Mouse (Mus musculus): ENCODE results near the gene Kank2. TPM values are rescaled to one million over a fixed set of nuclear protein-coding genes. Genes with fewer than 3 reads are reported as not detected.

Kank2 gene
- polyA plus RNA-seq, 1 experiment from 2014 or later: 11.6 TPM

DNA sequence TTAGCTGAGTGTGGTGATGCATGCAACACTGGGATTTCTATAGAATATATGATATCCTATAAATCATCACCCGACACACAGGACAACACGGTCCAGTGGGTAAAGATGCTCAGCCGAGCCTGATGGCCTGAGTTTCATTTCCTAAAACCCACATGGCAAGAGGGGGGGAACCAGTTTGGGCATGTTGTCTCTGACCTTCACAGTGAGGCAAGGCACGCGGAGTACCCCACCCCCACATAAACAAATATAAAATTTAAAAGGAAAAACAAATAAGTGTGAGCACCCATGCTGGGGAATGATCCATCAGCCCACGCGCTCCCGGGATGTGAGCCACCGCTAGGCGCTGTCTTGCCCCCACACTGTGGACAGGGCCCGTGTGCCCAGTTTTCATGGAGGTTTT, 8.4 kb upstream of the Kank2 start:
- H3K36me3 ChIP-seq (ENCODE audit: control insufficient read depth, insufficient read depth, low read length): 0 out of 2 replicates have a peak, but pooled peaks cover 3% of the 10 kb centered on the region
- 68% methylated on average over 11 of the region's 11 CpGs for WGBS

DNA sequence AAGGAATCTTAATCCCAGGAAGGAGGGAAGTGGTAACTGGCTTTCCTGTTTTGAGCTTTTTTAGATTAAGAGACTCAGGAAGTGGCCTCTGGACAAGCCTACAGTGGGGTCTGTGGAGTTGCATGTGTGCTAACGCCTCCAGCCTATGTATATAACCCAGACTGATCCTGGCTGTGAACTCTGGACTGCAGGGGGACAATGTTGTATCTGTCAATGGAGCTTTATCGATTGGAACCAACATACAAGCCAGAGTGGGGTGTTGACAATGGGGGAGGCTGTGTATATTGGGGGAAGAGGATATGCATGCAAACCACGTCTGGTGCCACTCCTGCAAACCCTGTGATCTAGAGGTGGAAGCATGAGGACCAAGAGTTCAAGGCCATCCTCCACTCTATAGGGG, 7.8 kb upstream of the Kank2 start:
- no peak overlapping the region for H3K9ac ChIP-seq (ENCODE audit: low read length)
- H3K36me3 ChIP-seq (ENCODE audit: control insufficient read depth, insufficient read depth, low read length): 0 out of 2 replicates have a peak, but pooled peaks cover 3% of the 10 kb centered on the region
- 51% methylated on average over 3 of the region's 3 CpGs for WGBS
- H3K4me1 ChIP-seq (ENCODE audit: control insufficient read depth, insufficient read depth, low read length): peaks cover 8% of the 10 kb centered on the region; the same call in 1 of the 2 replicates
- no peak for ATAC-seq (ENCODE audit: insufficient read depth, low FRiP score)
- no peaks in the 10 kb centered on the region for H3K9me3 ChIP-seq (replicated peaks; ENCODE audit: control insufficient read depth, low read length)
- H3K27ac ChIP-seq (ENCODE audit: low read length): no peak overlapping the region
- H3K4me2 ChIP-seq (ENCODE audit: low read depth, low read length): no peak overlapping the region
- no peaks in the 10 kb centered on the region for H3K27me3 ChIP-seq (ENCODE audit: control insufficient read depth, insufficient read depth, low read length)
- no peak overlapping the region for H3K4me3 ChIP-seq (replicated peaks; ENCODE audit: low read length)

More for the DNA sequence above, 8.4 kb upstream of the Kank2 start:
- H3K4me1 ChIP-seq (ENCODE audit: control insufficient read depth, insufficient read depth, low read length): peaks cover 8% of the 10 kb centered on the region; the same call in 1 of the 2 replicates
- no peak overlapping the region for H3K4me3 ChIP-seq (replicated peaks; ENCODE audit: low read length)
- H3K9me3 ChIP-seq (replicated peaks; ENCODE audit: control insufficient read depth, low read length): no peaks in the 10 kb centered on the region
- H3K27ac ChIP-seq (ENCODE audit: low read length): no peak overlapping the region
- ATAC-seq (ENCODE audit: insufficient read depth, low FRiP score): no peak
- H3K4me2 ChIP-seq (ENCODE audit: low read depth, low read length): no peak overlapping the region
- H3K9ac ChIP-seq (ENCODE audit: low read length): no peak overlapping the region
- H3K27me3 ChIP-seq (ENCODE audit: control insufficient read depth, insufficient read depth, low read length): no peaks in the 10 kb centered on the region

DNA sequence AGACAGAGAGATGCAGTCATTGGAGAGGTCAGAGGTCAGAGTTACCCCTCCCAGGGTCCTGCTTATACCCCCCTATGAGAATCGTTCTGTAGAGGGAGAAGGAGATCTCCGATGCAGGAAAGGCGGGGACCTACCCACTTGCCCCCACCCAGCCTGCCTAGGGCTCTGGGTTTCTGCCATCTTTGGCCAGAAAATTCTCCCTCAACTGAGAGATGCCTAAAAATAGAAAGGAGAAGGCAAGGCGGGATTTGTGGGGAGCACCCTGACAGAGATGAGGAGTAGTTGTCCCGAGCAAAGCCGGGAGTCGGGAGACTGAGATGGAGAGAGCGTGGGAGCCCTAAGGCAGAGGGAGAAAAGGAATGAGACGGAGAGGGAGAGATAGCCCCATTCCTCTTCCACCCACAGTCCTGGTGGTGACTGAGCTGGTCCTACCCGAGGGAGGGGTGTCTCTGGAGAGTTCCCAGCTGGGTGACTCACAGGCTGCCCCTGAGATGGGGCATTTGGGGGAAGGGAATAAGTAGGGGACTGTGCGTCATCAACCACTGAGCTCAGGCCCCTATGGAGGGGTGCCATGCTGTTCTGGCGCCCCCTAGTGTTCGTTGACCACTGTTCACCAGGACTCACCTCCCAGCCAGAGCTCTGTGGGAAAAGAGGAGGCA, 5.6 kb upstream of the Kank2 start:
- Histone ChIP-seq H3K27me3 (ENCODE audit: control insufficient read depth, insufficient read depth, low read length) (no peaks in the 10 kb centered on the region), H3K27ac (ENCODE audit: low read length) (peak overlapping the region; percentile 85), H3K4me1 (ENCODE audit: control insufficient read depth, insufficient read depth, low read length) (peaks cover 8% of the 10 kb centered on the region), H3K9ac (ENCODE audit: low read length) (peak overlapping the region; percentile 60), H3K36me3 (ENCODE audit: control insufficient read depth, insufficient read depth, low read length) (0 out of 2 replicates have a peak, but pooled peaks cover 7% of the 10 kb centered on the region), H3K4me2 (ENCODE audit: low read depth, low read length) (peak overlapping the region; percentile 33), H3K9me3 (replicated peaks; ENCODE audit: control insufficient read depth, low read length) (no peaks in the 10 kb centered on the region), H3K4me3 (replicated peaks; ENCODE audit: low read length) (0 out of 2 replicates have a peak overlapping the region, but pooled peaks have one; percentile 5)
- WGBS: 34% methylated on average over 13 of the region's 13 CpGs
- ATAC-seq (ENCODE audit: insufficient read depth, low FRiP score): peak; percentile 90

DNA sequence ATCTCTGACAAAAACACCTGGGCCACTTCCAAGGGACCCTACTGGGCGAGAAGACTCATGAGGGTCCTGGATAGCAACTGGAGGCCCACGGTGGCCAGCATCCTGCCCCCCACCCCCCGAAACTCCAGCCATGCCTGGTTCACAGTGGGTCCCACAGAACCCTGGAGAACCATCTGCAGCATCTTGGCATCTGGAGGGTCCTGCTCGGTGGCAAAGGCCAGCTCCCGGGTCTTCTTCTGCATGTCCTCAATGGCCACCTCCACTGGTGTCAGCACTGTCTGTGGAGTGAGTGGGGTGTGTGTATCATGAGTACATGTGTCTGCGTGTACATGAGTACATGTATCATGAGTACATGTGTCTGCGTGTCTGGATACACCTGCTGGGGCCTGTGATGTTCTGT, 3.0 kb upstream of the Kank2 start:
- 82% methylated on average over 7 of the region's 7 CpGs for WGBS
- H3K36me3 ChIP-seq (ENCODE audit: control insufficient read depth, insufficient read depth, low read length): 0 out of 2 replicates have a peak, but pooled peaks cover 4% of the 10 kb centered on the region
- H3K27ac ChIP-seq (ENCODE audit: low read length): no peak overlapping the region

DNA sequence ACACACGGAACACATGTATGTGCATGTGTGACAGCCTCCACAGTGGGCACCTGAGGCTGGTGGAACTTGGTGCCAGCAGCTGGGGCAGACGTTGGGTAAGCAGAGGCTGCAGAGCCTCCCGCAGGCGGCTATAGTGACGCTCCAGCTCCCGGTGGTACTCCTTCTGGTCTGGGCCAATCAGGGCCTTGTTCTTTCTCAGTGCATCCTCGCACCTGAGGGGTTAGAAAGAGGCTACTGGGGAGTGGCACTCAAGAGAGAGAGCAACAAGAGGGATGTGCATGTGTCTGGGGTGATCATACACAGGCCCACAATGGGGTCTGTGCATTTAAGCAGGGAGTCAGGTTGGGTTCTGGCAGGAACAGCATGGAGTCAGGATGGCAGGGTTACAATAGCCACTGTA, 2.6 kb upstream of the Kank2 start:
- Histone ChIP-seq H3K9me3 (replicated peaks; ENCODE audit: control insufficient read depth, low read length) (no peaks in the 10 kb centered on the region), H3K4me2 (ENCODE audit: low read depth, low read length) (no peak overlapping the region), H3K36me3 (ENCODE audit: control insufficient read depth, insufficient read depth, low read length) (0 out of 2 replicates have a peak, but pooled peaks cover 4% of the 10 kb centered on the region), H3K4me1 (ENCODE audit: control insufficient read depth, insufficient read depth, low read length) (peaks cover 20% of the 10 kb centered on the region), H3K9ac (ENCODE audit: low read length) (no peak overlapping the region), H3K27me3 (ENCODE audit: control insufficient read depth, insufficient read depth, low read length) (no peaks in the 10 kb centered on the region), H3K27ac (ENCODE audit: low read length) (no peak overlapping the region), H3K4me3 (replicated peaks; ENCODE audit: low read length) (no peak overlapping the region)
- no peak for ATAC-seq (ENCODE audit: insufficient read depth, low FRiP score)
- WGBS: 74% methylated on average over 7 of the region's 7 CpGs

More for the DNA sequence above, 3.0 kb upstream of the Kank2 start:
- no peaks in the 10 kb centered on the region for H3K9me3 ChIP-seq (replicated peaks; ENCODE audit: control insufficient read depth, low read length)
- peaks cover 16% of the 10 kb centered on the region for H3K4me1 ChIP-seq (ENCODE audit: control insufficient read depth, insufficient read depth, low read length)
- no peak for ATAC-seq (ENCODE audit: insufficient read depth, low FRiP score)
- H3K27me3 ChIP-seq (ENCODE audit: control insufficient read depth, insufficient read depth, low read length): no peaks in the 10 kb centered on the region
- no peak overlapping the region for H3K9ac ChIP-seq (ENCODE audit: low read length)
- H3K4me2 ChIP-seq (ENCODE audit: low read depth, low read length): no peak overlapping the region
- no peak overlapping the region for H3K4me3 ChIP-seq (replicated peaks; ENCODE audit: low read length)

DNA sequence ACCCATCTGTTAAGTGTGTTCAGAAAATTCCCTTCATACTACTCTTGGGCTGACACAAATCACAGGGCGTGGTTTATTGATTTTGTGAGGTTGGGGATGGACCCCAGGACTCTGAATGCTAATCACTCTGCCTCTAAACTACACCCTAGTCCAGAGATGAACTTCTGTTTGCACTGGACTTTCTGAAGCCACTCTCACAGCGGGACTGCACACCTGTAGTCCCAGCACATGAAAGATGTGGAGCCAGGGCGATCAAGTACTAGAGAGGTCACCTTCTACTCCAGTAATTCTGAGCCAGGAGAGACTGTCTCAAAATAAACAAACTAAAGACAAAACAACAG, 436 bp upstream of the Kank2 start:
- peaks cover 14% of the 10 kb centered on the region for H3K36me3 ChIP-seq (ENCODE audit: control insufficient read depth, insufficient read depth, low read length)
- H3K27me3 ChIP-seq (ENCODE audit: control insufficient read depth, insufficient read depth, low read length): no peaks in the 10 kb centered on the region
- peaks cover 18% of the 10 kb centered on the region for H3K4me1 ChIP-seq (ENCODE audit: control insufficient read depth, insufficient read depth, low read length)
- no peak for ATAC-seq (ENCODE audit: insufficient read depth, low FRiP score)
- H3K9ac ChIP-seq (ENCODE audit: low read length): peak overlapping the region; percentile 94
- H3K9me3 ChIP-seq (replicated peaks; ENCODE audit: control insufficient read depth, low read length): no peaks in the 10 kb centered on the region
- WGBS: 38% methylated on average over 3 of the region's 3 CpGs
- peak overlapping the region; percentile 64 for H3K4me2 ChIP-seq (ENCODE audit: low read depth, low read length)
- peak overlapping the region; percentile 94 for H3K27ac ChIP-seq (ENCODE audit: low read length)
- peak overlapping the region; percentile 83 for H3K4me3 ChIP-seq (replicated peaks; ENCODE audit: low read length)

DNA sequence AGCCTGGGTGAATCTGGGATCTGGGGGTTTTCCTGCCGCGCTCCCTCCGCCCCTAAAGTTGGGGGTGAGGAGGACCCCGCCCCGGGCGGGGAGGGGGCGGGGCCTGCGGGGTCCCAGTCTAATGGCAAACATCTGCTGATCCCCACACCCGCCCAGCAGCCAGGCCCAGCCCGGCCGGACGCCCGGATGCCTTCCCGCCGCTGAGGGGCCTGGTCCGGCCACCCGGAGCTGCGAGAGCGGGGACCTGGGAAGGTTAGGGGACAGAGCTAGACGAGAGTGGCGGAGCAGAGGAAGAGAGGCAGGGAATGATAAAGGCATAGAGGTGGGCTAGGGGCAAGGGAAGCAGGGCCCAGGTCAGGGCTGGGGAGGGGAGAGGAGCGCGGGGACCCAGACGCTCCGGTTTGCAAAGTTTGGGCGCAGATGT, 611 bp downstream of the Kank2 start:
- H3K4me3 ChIP-seq (replicated peaks; ENCODE audit: low read length): peak overlapping the region; percentile 83
- H3K4me1 ChIP-seq (ENCODE audit: control insufficient read depth, insufficient read depth, low read length): peaks cover 25% of the 10 kb centered on the region
- H3K9me3 ChIP-seq (replicated peaks; ENCODE audit: control insufficient read depth, low read length): no peaks in the 10 kb centered on the region
- WGBS: 0% methylated on average over 26 of the region's 26 CpGs
- H3K9ac ChIP-seq (ENCODE audit: low read length): peak overlapping the region; percentile 94
- peak overlapping the region; percentile 94 for H3K27ac ChIP-seq (ENCODE audit: low read length)
- H3K36me3 ChIP-seq (ENCODE audit: control insufficient read depth, insufficient read depth, low read length): peaks cover 14% of the 10 kb centered on the region
- peak; percentile 71 for ATAC-seq (ENCODE audit: insufficient read depth, low FRiP score)
- no peaks in the 10 kb centered on the region for H3K27me3 ChIP-seq (ENCODE audit: control insufficient read depth, insufficient read depth, low read length)
- peak overlapping the region; percentile 64 for H3K4me2 ChIP-seq (ENCODE audit: low read depth, low read length)

DNA sequence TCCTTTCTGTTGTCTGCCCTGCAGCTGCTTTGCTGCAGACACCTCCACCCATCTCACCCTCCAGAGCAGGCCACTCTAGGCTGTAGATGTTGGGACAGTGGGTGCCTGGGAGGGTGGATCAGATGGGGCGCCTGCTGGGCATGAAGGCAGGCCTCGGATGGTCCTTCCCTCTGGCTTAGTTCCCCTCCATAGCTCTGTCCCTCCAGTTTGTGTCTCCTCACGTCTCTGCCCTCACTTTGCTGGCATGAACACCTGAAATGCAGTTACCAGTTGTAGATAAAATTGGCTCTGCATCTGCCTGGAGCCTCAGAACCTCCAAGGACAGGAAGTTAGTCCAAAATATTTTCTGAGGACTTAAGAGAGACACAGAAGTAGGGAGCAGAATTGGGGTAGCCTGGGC, 1.6 kb downstream of the Kank2 start:
- H3K27ac ChIP-seq (ENCODE audit: low read length): peak overlapping the region; percentile 94
- H3K36me3 ChIP-seq (ENCODE audit: control insufficient read depth, insufficient read depth, low read length): peaks cover 14% of the 10 kb centered on the region
- no peak for ATAC-seq (ENCODE audit: insufficient read depth, low FRiP score)
- peak overlapping the region; percentile 64 for H3K4me2 ChIP-seq (ENCODE audit: low read depth, low read length)
- peaks cover 35% of the 10 kb centered on the region for H3K4me1 ChIP-seq (ENCODE audit: control insufficient read depth, insufficient read depth, low read length)
- H3K9ac ChIP-seq (ENCODE audit: low read length): peak overlapping the region; percentile 94
- 58% methylated on average over 3 of the region's 3 CpGs for WGBS
- H3K4me3 ChIP-seq (replicated peaks; ENCODE audit: low read length): peak overlapping the region; percentile 83
- H3K9me3 ChIP-seq (replicated peaks; ENCODE audit: control insufficient read depth, low read length): no peaks in the 10 kb centered on the region
- no peaks in the 10 kb centered on the region for H3K27me3 ChIP-seq (ENCODE audit: control insufficient read depth, insufficient read depth, low read length)

DNA sequence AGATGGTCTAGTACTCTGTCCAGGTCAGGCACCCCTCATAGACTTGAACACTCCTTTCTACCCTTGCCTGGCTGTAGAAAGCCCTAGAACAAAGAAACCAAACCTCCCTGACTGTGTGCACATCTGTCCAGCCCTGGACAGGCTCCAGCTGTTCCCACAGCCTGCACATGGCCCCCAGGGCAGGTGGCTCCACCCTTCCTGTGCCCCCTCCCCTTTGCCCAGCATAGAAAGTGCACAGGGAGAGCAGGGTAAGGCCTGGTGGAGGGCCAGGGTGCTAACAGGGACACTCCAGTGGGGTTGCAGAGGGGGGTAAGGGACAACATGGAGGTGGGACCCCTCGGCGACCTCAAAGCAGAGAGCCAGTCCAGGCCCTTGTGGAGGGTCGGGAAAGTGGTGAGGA, 2.3 kb downstream of the Kank2 start:
- H3K9me3 ChIP-seq (replicated peaks; ENCODE audit: control insufficient read depth, low read length): no peaks in the 10 kb centered on the region
- peaks cover 40% of the 10 kb centered on the region for H3K4me1 ChIP-seq (ENCODE audit: control insufficient read depth, insufficient read depth, low read length)
- peak overlapping the region; percentile 83 for H3K4me3 ChIP-seq (replicated peaks; ENCODE audit: low read length)
- ATAC-seq (ENCODE audit: insufficient read depth, low FRiP score): no peak
- H3K36me3 ChIP-seq (ENCODE audit: control insufficient read depth, insufficient read depth, low read length): peaks cover 14% of the 10 kb centered on the region
- peak overlapping the region; percentile 64 for H3K4me2 ChIP-seq (ENCODE audit: low read depth, low read length)
- peak overlapping the region; percentile 60 for H3K27ac ChIP-seq (ENCODE audit: low read length)
- peak overlapping the region; percentile 94 for H3K9ac ChIP-seq (ENCODE audit: low read length)
- no peaks in the 10 kb centered on the region for H3K27me3 ChIP-seq (ENCODE audit: control insufficient read depth, insufficient read depth, low read length)
- WGBS: 30% methylated on average over 3 of the region's 3 CpGs

Data from stomach, embryonic 16.5 days (tissue).